In genomic region chr9:44087761-44088455, GRCm38 (mm10) we compare ENCODE assay signal across 8 mouse cellular contexts. TPM values are rescaled to one million over a fixed set of nuclear protein-coding genes. Genes with fewer than 3 reads are reported as not detected.
DNase-seq lines count a peak whose midpoint lies in the region; ATAC-seq and TF ChIP-seq lines count a peak whose summit lies in the region.

No protein-coding gene starts in this region.

- no peak for TF ChIP-seq CTCF in olfactory bulb, adult 2 months (IDR thresholded peaks at IDR 0.05; ENCODE audit: insufficient read depth, low read depth, low read length)

- H3K4me2 ChIP-seq in hindbrain, embryonic 16.5 days (ENCODE audit: low read length), result no peak overlapping the region
- H3K4me2 ChIP-seq in hindbrain, embryonic 12.5 days (replicated peaks), result no peak overlapping the region
- H3K4me2 ChIP-seq in intestine, embryonic 16.5 days (ENCODE audit: low read depth, low read length), result 0 out of 2 replicates have a peak overlapping the region, but pooled peaks have one; percentile 27

- H3K4me3 ChIP-seq in hindbrain, embryonic 16.5 days (ENCODE audit: low read length), result no peak overlapping the region
- H3K4me3 ChIP-seq in hindbrain, embryonic 12.5 days, result no peak overlapping the region
- H3K4me3 ChIP-seq in intestine, embryonic 16.5 days (ENCODE audit: low read length), result no peak overlapping the region
- peak overlapping the region; percentile 46 for H3K4me3 ChIP-seq in olfactory bulb, adult 2 months (ENCODE audit: insufficient read depth, low read depth, low read length)

- no peaks in the 10 kb centered on the region for H3K9me3 ChIP-seq in hindbrain, embryonic 16.5 days (ENCODE audit: control insufficient read depth, low read length)
- no peaks in the 10 kb centered on the region for H3K9me3 ChIP-seq in hindbrain, embryonic 12.5 days (replicated peaks)
- no peaks in the 10 kb centered on the region for H3K9me3 ChIP-seq in intestine, embryonic 16.5 days (ENCODE audit: control insufficient read depth, low read length)

- 14% methylated on average over 15 of the region's 15 CpGs for WGBS in hindbrain, embryonic 16.5 days
- 9% methylated on average over 15 of the region's 15 CpGs for WGBS in hindbrain, embryonic 12.5 days
- WGBS in intestine, embryonic 16.5 days, result 7% methylated on average over 15 of the region's 15 CpGs
- WGBS in olfactory bulb, adult 2 months, result 22% methylated on average over 15 of the region's 15 CpGs

- H3K36me3 ChIP-seq in hindbrain, embryonic 16.5 days (ENCODE audit: control insufficient read depth, insufficient read depth, low read length), result no peaks in the 10 kb centered on the region; the same call in 1 of the 2 replicates
- no peaks in the 10 kb centered on the region for H3K36me3 ChIP-seq in hindbrain, embryonic 12.5 days
- no peaks in the 10 kb centered on the region; the same call in none of the 2 replicates for H3K36me3 ChIP-seq in intestine, embryonic 16.5 days (ENCODE audit: control insufficient read depth, insufficient read depth, low read length)

- no peak for ATAC-seq in hindbrain, embryonic 16.5 days
- no peak for ATAC-seq in hindbrain, embryonic 12.5 days (ENCODE audit: low FRiP score)
- ATAC-seq in intestine, embryonic 16.5 days, result peak; percentile 38

- H3K4me1 ChIP-seq in hindbrain, embryonic 16.5 days (ENCODE audit: control insufficient read depth, insufficient read depth, low read depth, low read length), result peaks cover 24% of the 10 kb centered on the region
- peaks cover 41% of the 10 kb centered on the region for H3K4me1 ChIP-seq in hindbrain, embryonic 12.5 days
- peaks cover 46% of the 10 kb centered on the region for H3K4me1 ChIP-seq in intestine, embryonic 16.5 days (ENCODE audit: control insufficient read depth, insufficient read depth, low read length)
- peaks cover 36% of the 10 kb centered on the region for H3K4me1 ChIP-seq in olfactory bulb, adult 2 months (ENCODE audit: control insufficient read depth, insufficient read depth, low read length)

- no peak for TF ChIP-seq POLR2A in olfactory bulb, adult 2 months (IDR thresholded peaks at IDR 0.05; ENCODE audit: insufficient read depth, low read depth, low read length)

- no peak overlapping the region for H3K27ac ChIP-seq in hindbrain, embryonic 16.5 days (ENCODE audit: low read depth, low read length)
- no peak overlapping the region for H3K27ac ChIP-seq in hindbrain, embryonic 12.5 days
- H3K27ac ChIP-seq in intestine, embryonic 16.5 days (ENCODE audit: low read length), result peak overlapping the region; percentile 47; the same call in 1 of the 2 replicates
- H3K27ac ChIP-seq in olfactory bulb, adult 2 months (ENCODE audit: insufficient read depth, low read depth, low read length), result peak overlapping the region; percentile 76

- H3K9ac ChIP-seq in hindbrain, embryonic 16.5 days (ENCODE audit: low read depth, low read length), result peak overlapping the region; percentile 5; the same call in 1 of the 2 replicates
- no peak overlapping the region for H3K9ac ChIP-seq in hindbrain, embryonic 12.5 days
- peak overlapping the region; percentile 35; the same call in 1 of the 2 replicates for H3K9ac ChIP-seq in intestine, embryonic 16.5 days (ENCODE audit: low read depth, low read length)

- H3K27me3 ChIP-seq in hindbrain, embryonic 16.5 days (replicated peaks; ENCODE audit: control insufficient read depth, insufficient read depth, low read length), result peaks cover 13% of the 10 kb centered on the region
- peaks cover 44% of the 10 kb centered on the region for H3K27me3 ChIP-seq in hindbrain, embryonic 12.5 days
- H3K27me3 ChIP-seq in intestine, embryonic 16.5 days (replicated peaks; ENCODE audit: control insufficient read depth, insufficient read depth, low read length), result no peaks in the 10 kb centered on the region

- DNase-seq in adipocyte (ENCODE audit: low spot score), result peak; percentile 79
- DNase-seq in fat pad, adult 2 months (ENCODE audit: extremely low read depth, low read depth, low spot score), result peak; percentile 95
- DNase-seq in ovary, adult 18-20 months (ENCODE audit: low spot score), result no peak
- DNase-seq in T-cell, adult 2 months (ENCODE audit: low spot score), result no peak

RNA-seq across cellular contexts. Expression of gene Mfrp, which starts 13.6 kb away (rescaled TPM):
- polyA plus RNA-seq in hindbrain, embryonic 16.5 days (2015; fragmentation: Nextera tagmentation; extraction: Ambion mirVana), result 0.20 and 0.31 TPM in 2 replicates
- polyA plus RNA-seq in hindbrain, embryonic 12.5 days (2016; fragmentation: Nextera tagmentation; extraction: Ambion mirVana), result 0.14 and 0.30 TPM in 2 replicates
- polyA plus RNA-seq in intestine, embryonic 16.5 days (2015; fragmentation: Nextera tagmentation; extraction: Ambion mirVana), result 0.18 and 0.24 TPM in 2 replicates
- polyA plus RNA-seq in olfactory bulb, adult 2 months (2012; ENCODE audit: insufficient read depth, insufficient read length, low replicate concordance, missing spikeins), result not detected in 2 replicates

RNA-seq across cellular contexts. Expression of gene C1qtnf5, which starts 19.1 kb away (rescaled TPM):
- 8.5 and 9.5 TPM in 2 replicates for polyA plus RNA-seq in hindbrain, embryonic 16.5 days (2015; fragmentation: Nextera tagmentation; extraction: Ambion mirVana)
- polyA plus RNA-seq in hindbrain, embryonic 12.5 days (2016; fragmentation: Nextera tagmentation; extraction: Ambion mirVana), result 1.4 and 1.8 TPM in 2 replicates
- 2.7 and 3.0 TPM in 2 replicates for polyA plus RNA-seq in intestine, embryonic 16.5 days (2015; fragmentation: Nextera tagmentation; extraction: Ambion mirVana)
- polyA plus RNA-seq in olfactory bulb, adult 2 months (2012; ENCODE audit: insufficient read depth, insufficient read length, low replicate concordance, missing spikeins), result not detected in 2 replicates

RNA-seq across cellular contexts. Expression of gene Usp2, which starts 21.1 kb away (rescaled TPM):
- 12.8 and 18.6 TPM in 2 replicates for polyA plus RNA-seq in hindbrain, embryonic 16.5 days (2015; fragmentation: Nextera tagmentation; extraction: Ambion mirVana)
- 11.5 and 14.2 TPM in 2 replicates for polyA plus RNA-seq in hindbrain, embryonic 12.5 days (2016; fragmentation: Nextera tagmentation; extraction: Ambion mirVana)
- 13.2 and 15.6 TPM in 2 replicates for polyA plus RNA-seq in intestine, embryonic 16.5 days (2015; fragmentation: Nextera tagmentation; extraction: Ambion mirVana)
- not detected in 2 replicates for polyA plus RNA-seq in olfactory bulb, adult 2 months (2012; ENCODE audit: insufficient read depth, insufficient read length, low replicate concordance, missing spikeins)

RNA-seq across cellular contexts. Expression of gene Gm49380, which starts 25.4 kb away (rescaled TPM):
- polyA plus RNA-seq in hindbrain, embryonic 16.5 days (2015; fragmentation: Nextera tagmentation; extraction: Ambion mirVana), result 0.14 and 0.24 TPM in 2 replicates
- 0.26 and 0.30 TPM in 2 replicates for polyA plus RNA-seq in hindbrain, embryonic 12.5 days (2016; fragmentation: Nextera tagmentation; extraction: Ambion mirVana)
- polyA plus RNA-seq in intestine, embryonic 16.5 days (2015; fragmentation: Nextera tagmentation; extraction: Ambion mirVana), result 0.05 and 0.12 TPM in 2 replicates
- polyA plus RNA-seq in olfactory bulb, adult 2 months (2012; ENCODE audit: insufficient read depth, insufficient read length, low replicate concordance, missing spikeins), result not detected in 2 replicates

RNA-seq across cellular contexts. Expression of gene Rnf26, which starts 25.4 kb away (rescaled TPM):
- polyA plus RNA-seq in hindbrain, embryonic 16.5 days (2015; fragmentation: Nextera tagmentation; extraction: Ambion mirVana), result 33.0 and 37.8 TPM in 2 replicates
- 57.1 and 61.4 TPM in 2 replicates for polyA plus RNA-seq in hindbrain, embryonic 12.5 days (2016; fragmentation: Nextera tagmentation; extraction: Ambion mirVana)
- polyA plus RNA-seq in intestine, embryonic 16.5 days (2015; fragmentation: Nextera tagmentation; extraction: Ambion mirVana), result 45.4 and 48.1 TPM in 2 replicates
- 257 TPM in 1 of 2 replicates, not detected in the other for polyA plus RNA-seq in olfactory bulb, adult 2 months (2012; ENCODE audit: insufficient read depth, insufficient read length, low replicate concordance, missing spikeins)

Comparison
In these comparisons a context has a peak if more than half of its experiments do, and no peak if none do; other contexts are left out.
1. H3K27ac ChIP-seq: peak in intestine, embryonic 16.5 days (single experiment) and olfactory bulb, adult 2 months (single experiment); none in hindbrain, embryonic 16.5 days (single experiment) and hindbrain, embryonic 12.5 days (single experiment).
2. DNase-seq: peak in adipocyte (single experiment) and fat pad, adult 2 months (single experiment); none in ovary, adult 18-20 months (single experiment) and T-cell, adult 2 months (single experiment).